Mouse (Mus musculus): ENCODE results near the gene Apold1. TPM values are rescaled to one million over a fixed set of nuclear protein-coding genes. Genes with fewer than 3 reads are reported as not detected.

The Apold1 gene
- total RNA-seq, 2 experiments from 2014 or later: 1.0 to 5.0 TPM

DNA sequence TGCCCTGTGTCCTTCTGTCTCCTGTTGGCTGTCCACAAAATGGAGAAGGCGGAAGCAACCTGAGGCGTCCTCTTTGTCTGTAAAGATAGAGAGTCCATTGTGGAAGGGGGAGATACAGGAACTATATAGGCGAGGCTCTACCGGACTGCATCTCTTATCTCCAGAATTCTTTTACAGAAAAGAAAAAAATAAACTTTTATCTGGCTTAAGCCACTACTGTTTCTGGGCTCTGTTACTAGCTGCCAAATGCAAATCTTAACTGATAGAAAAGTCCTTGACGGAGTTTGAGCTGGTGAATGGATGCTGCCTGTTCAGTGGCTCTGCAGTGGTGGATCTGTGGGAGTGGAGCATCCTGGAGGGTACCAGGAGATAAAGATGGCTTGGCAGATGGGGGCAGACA, 30.2 kb upstream of the Apold1 start:
- no peak for TF ChIP-seq CTCF (IDR thresholded peaks at IDR 0.05)
- Histone ChIP-seq H3K27ac (no peak overlapping the region), H3K4me3 (no peak overlapping the region)
- no peak for DNase-seq
- intact Hi-C loops (cut with DNase I): no loop called here

DNA sequence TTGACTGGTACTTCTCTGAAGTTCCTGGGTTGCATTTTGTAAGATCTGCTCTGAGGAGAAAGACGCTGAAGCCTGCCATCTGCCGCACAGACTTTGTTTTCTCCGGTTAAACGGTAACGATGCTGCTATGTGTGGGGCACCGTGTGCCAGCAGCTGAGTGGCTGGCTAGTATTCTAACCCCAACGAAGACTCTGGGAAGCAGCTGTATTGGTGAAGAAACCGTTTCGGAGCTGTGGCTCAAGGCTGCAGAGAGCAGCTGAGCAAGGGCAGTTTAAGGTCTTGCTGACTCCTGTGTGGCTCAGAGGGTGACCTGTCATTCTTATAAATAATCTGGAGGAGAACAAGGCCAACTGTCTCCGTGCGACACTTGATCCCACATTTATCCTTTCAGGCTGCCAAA, 27.5 kb upstream of the Apold1 start:
- intact Hi-C loops (cut with DNase I): no loop called here
- Histone ChIP-seq H3K4me3 (peak overlapping the region; percentile 58), H3K27ac (peak overlapping the region; percentile 72)
- TF ChIP-seq CTCF (IDR thresholded peaks at IDR 0.05): no peak
- DNase-seq: no peak

DNA sequence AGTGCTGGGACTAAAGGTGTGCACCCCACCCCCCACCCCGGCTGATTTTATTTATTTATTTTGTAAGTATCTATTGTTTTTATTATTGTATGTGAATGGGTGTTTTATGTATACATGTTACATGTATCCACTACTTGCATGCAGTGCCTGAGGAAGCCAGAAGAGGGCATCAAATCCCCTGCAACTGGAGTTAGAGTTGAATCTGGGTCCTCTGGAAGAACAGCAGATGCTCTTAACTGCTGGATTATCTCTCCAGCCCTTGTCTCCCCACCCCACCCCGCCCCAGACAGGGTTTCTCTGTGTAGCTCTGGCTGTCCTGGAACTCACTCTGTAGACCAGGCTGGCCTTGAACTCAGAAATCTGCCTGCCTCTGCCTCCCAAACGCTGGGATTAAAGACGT, 25.1 kb upstream of the Apold1 start:
- no peak for DNase-seq
- TF ChIP-seq CTCF (IDR thresholded peaks at IDR 0.05): peak; percentile 33; the same call in 1 of the 2 replicates
- H3K27ac ChIP-seq: no peak overlapping the region
- no peak overlapping the region for H3K4me3 ChIP-seq
- intact Hi-C loops (cut with DNase I): no loop called here

DNA sequence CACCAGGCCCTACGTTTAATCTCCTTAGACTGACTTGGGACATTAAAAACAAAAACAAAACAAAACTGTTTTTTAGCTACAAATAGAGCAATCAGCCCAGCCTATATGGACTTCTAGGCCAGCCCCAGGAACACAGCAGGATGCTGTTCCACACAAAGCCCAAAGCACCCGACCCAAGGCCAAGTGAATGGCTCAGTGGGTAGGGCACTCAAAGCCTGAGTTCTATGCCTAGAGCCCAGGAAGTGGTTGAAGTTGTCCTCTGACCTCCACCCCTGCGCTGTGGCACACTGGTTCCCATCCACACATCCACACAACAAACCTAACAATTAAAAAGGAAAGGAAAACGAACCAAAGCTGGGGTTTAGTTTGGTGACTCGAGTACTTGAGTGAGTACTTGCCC, 20.2 kb upstream of the Apold1 start:
- no peak overlapping the region for H3K27ac ChIP-seq
- intact Hi-C loops (cut with DNase I): no loop called here
- no peak overlapping the region for H3K4me3 ChIP-seq
- no peak for TF ChIP-seq CTCF (IDR thresholded peaks at IDR 0.05)
- no peak for DNase-seq

DNA sequence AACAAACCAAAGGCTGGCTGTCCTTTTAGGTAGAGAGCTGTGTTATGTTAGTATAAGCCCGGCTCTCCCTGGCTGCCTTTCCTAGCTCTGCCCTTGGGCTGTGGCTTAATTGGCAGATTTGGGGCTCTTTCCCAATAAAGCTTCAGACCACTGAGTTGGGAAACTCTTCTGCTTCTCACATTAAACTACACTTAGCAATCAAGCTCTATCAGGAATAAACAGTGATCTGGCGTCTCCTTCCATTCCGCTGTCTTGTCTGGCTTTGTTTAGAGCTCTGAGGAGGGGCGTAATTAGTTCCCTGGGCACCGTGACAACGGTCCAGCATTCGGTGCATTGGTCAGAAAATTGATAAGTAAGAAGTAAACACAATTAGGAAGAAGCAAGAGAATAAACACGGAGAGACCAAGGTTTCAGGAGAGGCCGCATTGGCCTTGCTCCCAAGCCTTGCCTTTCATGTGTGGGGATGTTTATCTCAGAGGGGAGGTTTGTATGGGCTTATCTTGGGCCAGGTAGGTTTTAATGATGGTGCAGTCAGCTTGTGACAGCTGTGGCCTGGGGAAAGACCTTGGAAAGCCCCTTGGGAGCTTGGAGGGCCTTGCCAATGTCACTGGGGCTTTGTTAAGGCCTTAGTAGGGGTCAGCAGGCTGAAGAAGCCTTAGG, 19.5 kb upstream of the Apold1 start:
- intact Hi-C loops (cut with DNase I): no loop called here
- H3K4me3 ChIP-seq: no peak overlapping the region
- TF ChIP-seq CTCF (IDR thresholded peaks at IDR 0.05): no peak
- no peak for DNase-seq
- H3K27ac ChIP-seq: no peak overlapping the region

DNA sequence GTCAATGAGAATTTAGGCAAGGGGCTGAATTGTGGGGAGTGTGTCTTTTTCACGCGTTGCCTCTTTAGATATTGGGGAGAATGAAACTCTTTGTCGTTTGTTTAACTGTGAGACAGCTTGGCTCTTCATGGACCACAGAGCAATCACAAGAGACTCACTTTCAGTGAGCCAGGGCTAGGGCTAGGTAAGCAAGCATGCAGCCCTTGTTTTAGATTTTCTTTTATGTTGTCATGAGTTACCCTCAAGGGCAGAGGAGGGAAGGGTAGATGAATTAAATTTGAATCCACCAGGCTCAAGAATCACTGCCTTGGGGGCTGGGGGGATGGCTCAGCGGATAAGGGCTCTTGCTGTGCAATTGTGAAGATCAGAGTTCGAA, 19.0 kb upstream of the Apold1 start:
- TF ChIP-seq CTCF (IDR thresholded peaks at IDR 0.05): no peak
- Histone ChIP-seq H3K27ac (no peak overlapping the region), H3K4me3 (no peak overlapping the region)
- intact Hi-C loops (cut with DNase I): no loop called here
- DNase-seq: no peak

DNA sequence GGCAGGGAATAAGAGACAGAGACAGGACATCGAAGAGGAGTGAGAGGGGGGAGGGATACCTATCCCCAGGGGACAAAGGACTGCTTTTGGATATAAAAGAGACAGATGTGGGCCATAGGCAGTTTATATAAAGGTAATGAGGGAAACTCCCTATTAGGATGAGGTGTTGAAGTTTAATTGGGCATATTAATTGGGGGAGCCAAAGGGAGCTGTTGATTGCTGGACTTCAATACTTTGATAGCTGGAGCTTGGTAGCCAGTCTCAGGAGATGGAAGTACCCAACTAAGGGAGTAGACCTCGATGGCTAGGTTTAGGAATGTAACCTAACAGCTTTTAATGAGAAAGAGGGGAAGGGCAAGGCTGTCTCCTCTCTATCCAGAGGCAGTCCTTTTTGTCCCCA, 17.6 kb upstream of the Apold1 start:
- no peak for TF ChIP-seq CTCF (IDR thresholded peaks at IDR 0.05)
- no peak for DNase-seq
- H3K4me3 ChIP-seq: no peak overlapping the region
- H3K27ac ChIP-seq: no peak overlapping the region
- intact Hi-C loops (cut with DNase I): no loop called here

DNA sequence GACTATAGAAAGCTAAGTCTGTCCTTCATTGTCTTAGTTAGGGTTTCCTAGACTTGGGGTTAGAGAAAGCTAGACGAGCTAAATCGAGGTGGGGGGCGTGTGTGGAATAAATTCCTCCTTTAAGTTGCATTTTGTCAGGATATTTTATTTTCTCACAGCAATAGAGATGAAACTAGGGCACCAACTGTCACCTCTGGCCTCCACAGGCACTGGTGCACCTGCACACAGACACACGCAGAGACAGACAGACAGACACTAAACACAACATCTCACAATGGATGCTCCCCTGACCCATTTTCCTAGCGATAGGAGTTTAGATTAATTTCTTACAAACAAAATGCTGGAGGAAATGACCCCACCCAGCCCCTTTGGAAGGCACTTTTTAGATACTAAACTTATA, 14.8 kb upstream of the Apold1 start:
- TF ChIP-seq CTCF (IDR thresholded peaks at IDR 0.05): no peak
- H3K4me3 ChIP-seq: no peak overlapping the region

DNA sequence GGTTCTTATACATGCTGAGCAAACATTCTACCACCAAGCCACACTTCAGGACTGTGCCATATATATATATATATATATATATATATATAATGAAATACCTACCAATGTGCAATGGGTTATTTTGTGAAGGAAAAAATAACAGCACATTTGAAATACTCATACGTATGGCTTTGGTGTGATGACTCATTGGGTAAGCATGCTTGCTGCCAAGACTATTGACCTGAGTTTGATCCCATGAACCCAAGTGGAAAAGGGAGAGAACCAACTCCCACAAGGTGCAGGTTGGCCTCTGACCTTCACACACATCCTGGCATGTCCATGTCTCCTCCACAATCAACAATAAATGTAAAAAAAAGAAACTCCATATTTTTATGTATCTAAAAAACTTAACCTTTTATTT, 13.2 kb upstream of the Apold1 start:
- DNase-seq: no peak
- no peak overlapping the region for H3K4me3 ChIP-seq
- intact Hi-C loops (cut with DNase I): no loop called here
- H3K27ac ChIP-seq: no peak overlapping the region
- no peak for TF ChIP-seq CTCF (IDR thresholded peaks at IDR 0.05)

More for the DNA sequence above, 14.8 kb upstream of the Apold1 start:
- intact Hi-C loops (cut with DNase I): no loop called here
- DNase-seq: no peak
- no peak overlapping the region for H3K27ac ChIP-seq

DNA sequence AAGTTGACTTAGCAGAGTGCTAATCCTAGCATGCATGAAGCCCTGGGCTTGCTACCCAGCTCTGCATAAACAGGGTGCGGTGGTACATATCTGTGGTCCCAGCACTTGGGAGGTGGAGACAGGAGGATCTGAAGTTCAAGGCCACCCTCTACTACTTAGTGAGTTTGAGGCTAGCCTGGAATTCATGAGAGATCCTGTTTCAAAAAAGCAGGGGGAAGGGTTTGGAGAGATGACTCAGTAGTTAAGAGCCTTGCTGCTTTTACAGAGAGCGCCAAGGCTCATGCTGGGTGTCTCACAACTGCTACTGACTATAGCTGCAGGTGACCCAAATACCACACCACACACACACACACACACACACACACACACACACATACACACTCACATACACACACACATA, 12.0 kb upstream of the Apold1 start:
- H3K4me3 ChIP-seq: no peak overlapping the region
- H3K27ac ChIP-seq: no peak overlapping the region
- intact Hi-C loops (cut with DNase I): no loop called here
- no peak for TF ChIP-seq CTCF (IDR thresholded peaks at IDR 0.05)
- DNase-seq: no peak

DNA sequence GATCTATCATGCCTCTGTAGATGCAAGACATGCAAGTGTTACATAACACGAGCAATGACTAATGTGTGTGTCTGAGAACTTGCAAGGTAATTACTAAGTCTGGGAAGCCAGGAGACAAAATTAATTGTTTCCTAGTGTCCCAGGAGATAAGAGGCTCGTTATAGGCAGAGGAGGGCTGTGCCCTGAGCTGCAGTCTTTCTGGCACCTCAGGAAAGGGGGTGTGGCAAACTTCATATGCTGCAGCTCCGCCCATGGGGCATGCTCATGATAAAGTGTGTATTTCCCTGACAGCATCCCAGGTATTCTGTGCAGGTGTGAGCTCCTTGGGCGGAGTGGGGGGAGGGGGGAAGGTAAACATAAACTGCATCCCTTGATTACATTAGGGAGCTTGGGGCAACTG, 9.4 kb upstream of the Apold1 start:
- intact Hi-C loops (cut with DNase I): no loop called here
- no peak for DNase-seq
- Histone ChIP-seq H3K27ac (no peak overlapping the region), H3K4me3 (no peak overlapping the region)
- no peak for TF ChIP-seq CTCF (IDR thresholded peaks at IDR 0.05)

DNA sequence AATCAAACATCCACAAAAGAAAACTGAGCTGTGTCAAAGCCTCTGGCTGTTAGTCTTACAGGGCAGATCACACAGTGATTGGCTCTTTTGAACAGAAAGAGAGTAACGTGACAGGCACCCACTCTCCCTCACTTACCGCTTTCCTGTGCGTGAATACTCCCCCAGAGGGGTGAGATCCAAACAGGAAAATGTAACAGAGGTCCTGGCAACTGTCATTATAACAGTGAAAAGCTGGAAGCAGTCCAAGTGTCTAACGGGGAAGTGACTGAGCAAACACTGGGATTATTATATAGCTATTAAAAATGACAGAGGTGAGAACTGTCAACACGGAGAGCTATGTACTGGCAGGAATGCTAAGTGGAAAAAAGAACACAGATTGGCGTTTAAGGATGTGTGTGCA, 4.9 kb upstream of the Apold1 start:
- TF ChIP-seq CTCF (IDR thresholded peaks at IDR 0.05): no peak
- H3K4me3 ChIP-seq: no peak overlapping the region
- no peak for DNase-seq
- no peak overlapping the region for H3K27ac ChIP-seq
- intact Hi-C loops (cut with DNase I): no loop called here

DNA sequence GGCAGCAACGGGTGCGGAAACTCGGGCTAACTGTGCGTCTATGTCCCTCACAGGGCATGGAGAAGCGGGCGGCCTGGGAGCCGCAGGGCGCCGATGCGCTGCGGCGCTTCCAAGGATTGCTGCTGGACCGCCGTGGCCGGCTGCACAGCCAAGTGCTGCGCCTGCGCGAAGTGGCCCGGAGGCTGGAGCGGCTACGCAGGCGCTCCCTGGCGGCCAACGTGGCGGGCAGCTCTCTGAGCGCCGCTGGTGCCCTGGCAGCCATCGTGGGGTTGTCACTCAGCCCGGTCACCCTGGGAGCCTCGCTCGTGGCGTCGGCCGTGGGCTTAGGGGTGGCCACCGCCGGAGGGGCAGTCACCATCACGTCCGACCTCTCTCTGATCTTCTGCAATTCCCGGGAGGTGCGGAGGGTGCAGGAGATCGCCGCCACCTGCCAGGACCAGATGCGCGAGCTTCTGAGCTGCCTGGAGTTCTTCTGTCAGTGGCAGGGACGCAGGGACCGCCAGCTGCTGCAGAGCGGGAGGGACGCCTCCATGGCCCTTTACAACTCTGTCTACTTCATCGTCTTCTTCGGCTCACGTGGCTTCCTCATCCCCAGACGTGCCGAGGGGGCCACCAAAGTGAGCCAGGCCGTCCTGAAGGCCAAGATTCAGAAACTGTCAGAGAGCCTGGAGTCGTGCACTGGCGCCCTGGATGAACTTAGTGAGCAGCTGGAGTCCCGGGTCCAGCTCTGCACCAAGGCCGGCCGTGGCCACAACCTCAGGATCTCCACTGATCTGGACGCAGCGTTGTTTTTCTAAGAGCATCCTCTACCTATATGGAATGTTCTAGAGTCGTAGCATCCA, 2.2 kb downstream of the Apold1 start:
- H3K27ac ChIP-seq: peak overlapping the region; percentile 87
- intact Hi-C loops (cut with DNase I): no loop called here
- H3K4me3 ChIP-seq: peak overlapping the region; percentile 80
- peak; percentile 97 for DNase-seq
- TF ChIP-seq CTCF (IDR thresholded peaks at IDR 0.05): peak; percentile 84

DNA sequence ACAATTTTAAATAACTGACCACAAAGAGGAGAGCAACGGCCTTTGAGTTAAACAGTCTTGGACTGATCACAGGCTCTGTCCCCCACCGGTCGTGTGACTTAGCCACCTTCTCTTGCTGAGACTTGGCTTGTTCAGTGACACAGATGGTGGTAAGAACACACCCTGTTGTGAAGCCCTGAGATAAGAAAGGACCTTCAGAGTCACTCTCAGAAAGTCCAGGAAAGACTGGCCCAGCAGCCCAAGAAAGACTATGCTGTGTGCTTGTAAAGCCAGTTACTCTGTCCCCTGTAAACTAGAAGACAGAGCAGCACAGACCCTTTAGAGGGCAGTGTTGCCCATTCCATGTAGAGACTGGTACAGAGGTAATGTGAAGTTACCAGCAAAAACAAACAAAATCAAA, 3.2 kb downstream of the Apold1 start:
- H3K27ac ChIP-seq: no peak overlapping the region
- DNase-seq: no peak
- peak overlapping the region; percentile 80 for H3K4me3 ChIP-seq
- peak; percentile 26; the same call in 1 of the 2 replicates for TF ChIP-seq CTCF (IDR thresholded peaks at IDR 0.05)
- intact Hi-C loops (cut with DNase I): no loop called here
